Mouse (Mus musculus): Measurements from ENCODE around the gene Faap20. TPM values are rescaled to one million over a fixed set of nuclear protein-coding genes. Genes with fewer than 3 reads are reported as not detected.

Faap20 gene
- polyA plus RNA-seq, 1 experiment from 2014 or later, result 69.7 TPM

Other genes with a start within 250 kb of the Faap20 start
- gene Plch2, start 193.0 kb upstream of the Faap20 start, polyA plus RNA-seq (2015; fragmentation: Nextera tagmentation; extraction: Ambion mirVana), result 16.0 and 18.7 TPM in 2 replicates
- 22.3 and 23.5 TPM in 2 replicates for gene Pex10, start 182.8 kb upstream of the Faap20 start, polyA plus RNA-seq (2015; fragmentation: Nextera tagmentation; extraction: Ambion mirVana)
- gene Rer1, start 163.4 kb upstream of the Faap20 start, polyA plus RNA-seq (2015; fragmentation: Nextera tagmentation; extraction: Ambion mirVana), result 130 and 139 TPM in 2 replicates
- 6.4 and 6.7 TPM in 2 replicates for gene Morn1, start 163.2 kb upstream of the Faap20 start, polyA plus RNA-seq (2015; fragmentation: Nextera tagmentation; extraction: Ambion mirVana)
- gene Ski, start 27.2 kb upstream of the Faap20 start, polyA plus RNA-seq (2015; fragmentation: Nextera tagmentation; extraction: Ambion mirVana), result 10.0 and 10.6 TPM in 2 replicates
- 80.1 and 87.4 TPM in 2 replicates for gene Prkcz, start 111.6 kb downstream of the Faap20 start, polyA plus RNA-seq (2015; fragmentation: Nextera tagmentation; extraction: Ambion mirVana)
- gene Gabrd, start 148.3 kb downstream of the Faap20 start, polyA plus RNA-seq (2015; fragmentation: Nextera tagmentation; extraction: Ambion mirVana), result 0.18 and 0.26 TPM in 2 replicates
- 4.4 TPM in 2 replicates for gene Cfap74, start 159.4 kb downstream of the Faap20 start, polyA plus RNA-seq (2015; fragmentation: Nextera tagmentation; extraction: Ambion mirVana)
- gene Tmem52, start 219.3 kb downstream of the Faap20 start, polyA plus RNA-seq (2015; fragmentation: Nextera tagmentation; extraction: Ambion mirVana), result 0.27 and 0.28 TPM in 2 replicates
- 910 and 1,003 TPM in 2 replicates for gene Gnb1, start 241.6 kb downstream of the Faap20 start, polyA plus RNA-seq (2015; fragmentation: Nextera tagmentation; extraction: Ambion mirVana)